Mouse (Mus musculus): ENCODE results near the gene Trp53i11.

GRCm38 (mm10) chr2:93226606-93227595, 39.6 kb downstream of the Trp53i11 start:
- TF ChIP-seq CTCF (IDR thresholded peaks at IDR 0.05; ENCODE audit: low read depth, low read length): peak; percentile 62
- TF ChIP-seq POLR2AphosphoS5 (IDR thresholded peaks at IDR 0.05; ENCODE audit: insufficient replicate concordance, low read depth, low read length): no peak
- TF ChIP-seq GATA2 (IDR thresholded peaks at IDR 0.05; ENCODE audit: borderline replicate concordance, low read depth, low read length): no peak
- no peak for TF ChIP-seq GATA1 (IDR thresholded peaks at IDR 0.05; ENCODE audit: borderline replicate concordance, low read length)
- no peak for TF ChIP-seq TAL1 (conservative IDR thresholded peaks at IDR 0.05; ENCODE audit: low read depth, low read length)

All from G1E (cell line).